Mouse (Mus musculus) lung, adult 2 months (tissue): ENCODE measurements around the gene Defb45.

Source experiments
- CTCF ChIP-seq: fragments of 200-500 bp; IDR thresholded peaks from 2 replicates; pipeline ENCODE4 v1.5.1; 2011; ENCODE audit warnings: mild to moderate bottlenecking, low read length, control low read depth; ENCODE audit not compliant: insufficient read depth
- POLR2A ChIP-seq: fragments of 200-500 bp; IDR thresholded peaks from 2 replicates; pipeline ENCODE4 v1.6.1; 2011; ENCODE audit warnings: low read depth, mild to moderate bottlenecking, control low read depth, low read length, borderline replicate concordance; ENCODE audit errors: extremely low read depth

GRCm38 (mm10) chr2:152616470-152616869, 17.3 kb upstream of the Defb45 start:
- no peak for TF ChIP-seq POLR2A
- TF ChIP-seq CTCF = no peak
